Mouse (Mus musculus): Measurements from ENCODE around the gene Pgm2. TPM values are rescaled to one million over a fixed set of nuclear protein-coding genes. Genes with fewer than 3 reads are reported as not detected.
A peak's percentile ranks its signal among the peaks of the same experiment; 100 is the strongest.

Gene Pgm2
- 35.4 and 39.7 TPM in 2 replicates for polyA plus RNA-seq (2015; fragmentation: Nextera tagmentation; extraction: Ambion mirVana)

DNA sequence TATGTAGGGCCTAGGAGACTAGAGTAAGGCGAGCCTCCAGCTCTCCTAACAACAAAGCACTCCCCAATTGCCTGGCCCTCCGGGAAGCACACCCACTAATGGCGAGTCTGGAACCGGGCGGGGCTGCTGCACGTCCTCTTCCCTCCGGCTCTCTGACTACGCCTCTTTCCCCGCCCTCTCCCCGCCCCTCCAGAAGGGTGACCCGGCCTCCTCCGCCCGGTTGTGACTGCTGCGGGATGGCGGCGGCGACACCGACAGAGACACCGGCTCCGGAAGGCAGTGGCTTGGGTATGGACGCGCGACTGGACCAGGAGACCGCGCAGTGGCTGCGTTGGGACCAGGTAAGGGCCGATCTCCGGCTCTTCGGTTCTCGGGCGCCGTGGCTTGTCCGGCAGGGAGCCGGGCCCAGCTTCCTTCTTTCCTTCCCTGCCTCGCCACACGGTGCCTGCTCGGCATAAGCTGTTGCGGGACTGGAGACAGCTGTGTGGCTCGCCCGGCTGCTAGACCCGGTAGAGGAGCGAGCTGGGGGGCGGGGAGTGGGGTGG, at the start of gene Pgm2:
TSS of gene Pgm2 (plus strand) at position 203 of the 545 bp plus-strand sequence.
- under 1% methylated on average over 43 of the region's 43 CpGs for WGBS
- peak within 1 kb of the TSS; percentile 74 for H3K9ac ChIP-seq
- peak within 1 kb of the TSS; percentile 77 for H3K27ac ChIP-seq
- no peaks in the 10 kb centered on the region for H3K36me3 ChIP-seq
- H3K4me1 ChIP-seq (replicated peaks) = peaks cover 13% of the 10 kb centered on the region
- peak; percentile 97 for ATAC-seq
- H3K4me2 ChIP-seq (replicated peaks) = peak within 1 kb of the TSS; percentile 70
- no peaks in the 10 kb centered on the region for H3K9me3 ChIP-seq
- H3K27me3 ChIP-seq (replicated peaks) = no peaks in the 10 kb centered on the region
- peak within 1 kb of the TSS; percentile 74 for H3K4me3 ChIP-seq (replicated peaks)

DNA sequence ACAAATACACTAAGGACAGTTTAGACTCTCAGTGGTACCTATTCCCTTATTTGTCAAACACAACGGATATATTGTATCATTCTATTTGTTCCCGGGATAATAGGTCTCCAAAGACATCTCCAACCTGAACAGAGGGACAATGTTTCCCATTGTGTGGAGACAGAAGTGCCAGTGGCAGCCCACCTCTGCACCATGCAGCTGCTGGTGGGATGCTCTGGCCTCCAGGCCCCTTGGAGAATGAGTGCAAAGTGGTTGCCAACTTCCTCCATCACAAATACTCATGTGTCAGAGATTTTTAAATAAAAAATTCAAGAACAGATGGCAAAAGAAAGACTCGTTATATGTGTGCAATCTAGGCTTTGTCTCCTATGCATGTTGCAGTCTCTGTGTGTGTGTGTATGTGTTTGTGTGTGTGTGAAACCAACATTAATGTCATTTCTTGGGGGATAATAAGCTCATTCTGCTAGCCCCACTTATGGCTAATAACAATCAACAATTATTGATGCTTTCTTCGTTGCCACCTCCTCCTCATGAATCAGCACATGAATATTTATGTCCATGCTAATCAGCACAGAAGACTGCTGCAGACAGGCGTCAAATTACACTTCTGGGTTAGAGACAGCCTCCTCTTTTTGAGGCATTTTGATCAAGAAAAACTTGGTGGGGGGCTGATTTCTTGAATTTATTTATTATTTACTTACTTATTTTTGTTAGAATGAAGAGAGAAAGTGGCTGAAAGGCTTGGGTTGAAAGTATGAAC, 48.9 kb upstream of the Pgm2 start:
- ATAC-seq = no peak
- no peak overlapping the region for H3K27ac ChIP-seq
- no peak overlapping the region for H3K4me2 ChIP-seq (replicated peaks)
- no peaks in the 10 kb centered on the region for H3K27me3 ChIP-seq (replicated peaks)
- no peak overlapping the region for H3K9ac ChIP-seq
- H3K4me1 ChIP-seq (replicated peaks) = no peaks in the 10 kb centered on the region
- WGBS = 64% methylated on average over 5 of the region's 5 CpGs
- H3K36me3 ChIP-seq = no peaks in the 10 kb centered on the region
- no peak overlapping the region for H3K4me3 ChIP-seq (replicated peaks)
- no peaks in the 10 kb centered on the region for H3K9me3 ChIP-seq

DNA sequence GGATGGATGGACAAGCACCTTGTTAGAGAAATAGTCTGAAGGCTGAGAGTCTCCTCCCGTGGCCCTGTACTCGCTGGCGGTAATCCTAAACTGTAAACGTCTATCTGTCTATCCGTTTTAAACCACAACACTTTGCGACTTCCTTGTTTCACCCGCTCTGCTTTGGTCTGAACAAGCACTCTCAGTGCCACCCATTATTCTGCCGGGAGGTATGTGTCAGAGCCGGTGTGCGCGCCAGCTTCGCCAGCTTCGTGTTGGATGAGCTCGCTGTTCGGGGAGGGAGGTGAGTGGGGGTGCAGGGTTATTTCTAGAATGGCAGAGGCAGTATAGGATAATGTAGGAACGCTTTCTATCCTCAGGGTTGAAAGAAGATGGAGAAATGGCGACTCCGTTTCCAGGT, 48.0 kb upstream of the Pgm2 start:
- 84% methylated on average over 18 of the region's 18 CpGs for WGBS
- no peaks in the 10 kb centered on the region for H3K27me3 ChIP-seq (replicated peaks)
- H3K27ac ChIP-seq = no peak overlapping the region
- no peak overlapping the region for H3K4me2 ChIP-seq (replicated peaks)
- H3K4me3 ChIP-seq (replicated peaks) = no peak overlapping the region
- H3K36me3 ChIP-seq = no peaks in the 10 kb centered on the region
- H3K4me1 ChIP-seq (replicated peaks) = no peaks in the 10 kb centered on the region
- ATAC-seq = no peak
- H3K9ac ChIP-seq = no peak overlapping the region
- no peaks in the 10 kb centered on the region for H3K9me3 ChIP-seq

DNA sequence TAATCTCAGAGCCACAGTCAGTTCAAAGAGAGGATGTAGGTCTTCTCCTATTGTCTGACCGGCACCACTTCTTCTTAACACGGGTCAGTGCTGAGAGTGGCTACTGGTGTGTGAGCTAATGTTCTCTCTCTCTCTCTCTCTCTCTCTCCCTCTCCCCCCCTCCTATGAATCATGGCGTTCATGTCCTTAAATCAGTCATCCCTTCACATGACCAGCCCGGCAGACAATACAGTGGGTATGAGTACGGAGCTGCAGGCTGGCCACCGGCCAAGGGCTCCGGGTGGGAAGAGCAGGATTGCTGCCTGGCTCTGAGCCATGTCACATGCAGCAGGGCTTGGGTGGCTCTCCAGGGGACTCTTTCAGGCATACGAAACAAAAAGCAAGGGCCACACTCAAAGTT, 47.2 kb upstream of the Pgm2 start:
- Histone ChIP-seq H3K9me3 (no peaks in the 10 kb centered on the region), H3K4me1 (replicated peaks) (no peaks in the 10 kb centered on the region), H3K4me2 (replicated peaks) (no peak overlapping the region), H3K27ac (no peak overlapping the region), H3K36me3 (no peaks in the 10 kb centered on the region), H3K4me3 (replicated peaks) (no peak overlapping the region), H3K9ac (no peak overlapping the region), H3K27me3 (replicated peaks) (no peaks in the 10 kb centered on the region)
- WGBS = 39% methylated on average over 8 of the region's 8 CpGs
- peak; percentile 62; the same call in 1 of the 2 replicates for ATAC-seq

DNA sequence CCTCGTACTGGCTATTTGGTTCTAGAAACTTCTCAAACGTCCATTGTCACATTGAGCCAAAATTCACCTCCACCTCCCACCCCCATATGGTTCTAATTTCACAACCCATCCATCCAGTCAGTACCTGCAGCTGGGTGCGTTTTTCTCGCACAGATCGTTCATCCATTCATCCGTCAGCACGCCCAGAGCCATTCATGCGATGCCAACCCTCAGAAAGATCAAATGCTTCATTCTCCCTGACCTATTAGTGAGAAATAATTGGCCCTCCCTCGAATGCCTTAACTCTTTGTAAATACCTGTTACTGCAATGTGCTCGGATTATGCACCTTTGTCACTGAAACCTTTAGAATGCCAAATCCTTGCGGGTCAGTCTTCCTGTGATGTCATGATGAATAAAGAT, 45.8 kb upstream of the Pgm2 start:
- Histone ChIP-seq H3K4me1 (replicated peaks) (no peaks in the 10 kb centered on the region), H3K9ac (no peak overlapping the region), H3K4me2 (replicated peaks) (no peak overlapping the region), H3K27me3 (replicated peaks) (no peaks in the 10 kb centered on the region), H3K9me3 (no peaks in the 10 kb centered on the region), H3K36me3 (no peaks in the 10 kb centered on the region), H3K27ac (no peak overlapping the region), H3K4me3 (replicated peaks) (no peak overlapping the region)
- no peak for ATAC-seq
- WGBS = 80% methylated on average over 11 of the region's 11 CpGs

DNA sequence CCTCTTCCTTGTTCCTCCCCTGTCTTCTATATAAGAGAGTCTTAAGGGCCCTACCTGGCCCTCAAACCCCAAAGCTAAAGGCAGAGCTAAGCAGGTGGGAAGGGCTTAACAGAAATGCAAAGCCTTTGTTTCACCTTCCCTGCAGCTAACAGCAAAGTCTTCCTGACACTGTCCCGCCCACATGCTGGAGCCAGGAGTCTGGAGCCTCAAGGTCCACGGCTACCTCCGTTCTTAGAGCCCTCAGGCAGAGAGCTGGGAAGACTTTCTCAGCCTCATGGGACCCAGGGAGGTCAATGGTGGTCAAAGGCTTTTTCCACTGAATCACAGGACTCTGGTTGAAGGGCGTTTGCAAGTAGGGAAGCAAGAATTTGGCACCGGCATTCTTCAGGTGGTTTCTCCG, 44.8 kb upstream of the Pgm2 start:
- no peaks in the 10 kb centered on the region for H3K27me3 ChIP-seq (replicated peaks)
- WGBS = 56% methylated on average over 6 of the region's 6 CpGs
- no peak overlapping the region for H3K4me2 ChIP-seq (replicated peaks)
- H3K27ac ChIP-seq = no peak overlapping the region
- no peaks in the 10 kb centered on the region for H3K4me1 ChIP-seq (replicated peaks)
- H3K9me3 ChIP-seq = no peaks in the 10 kb centered on the region
- no peak overlapping the region for H3K4me3 ChIP-seq (replicated peaks)
- no peaks in the 10 kb centered on the region for H3K36me3 ChIP-seq
- no peak overlapping the region for H3K9ac ChIP-seq
- ATAC-seq = 0 out of 2 replicates have a peak, but pooled peaks have one; percentile 15

DNA sequence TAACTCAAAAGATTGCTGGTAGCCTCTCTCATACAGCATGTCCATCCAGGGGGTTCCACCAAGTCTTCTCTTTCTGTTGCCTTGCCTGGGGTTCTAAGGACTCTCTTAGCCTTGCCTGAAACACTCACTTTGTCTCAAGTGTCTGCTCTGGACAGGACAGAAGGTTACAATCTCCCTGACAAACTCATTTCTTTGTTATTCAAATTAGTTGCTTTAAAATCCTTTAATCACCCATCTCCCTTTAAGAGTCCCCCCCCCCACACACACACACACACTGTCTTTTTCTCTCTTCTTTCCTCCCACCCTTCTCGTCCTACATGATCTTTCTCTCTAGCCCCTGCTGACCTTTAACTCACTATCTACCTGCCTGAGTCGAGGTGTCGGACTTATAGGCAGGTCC, 44.1 kb upstream of the Pgm2 start:
- no peak for ATAC-seq
- no peaks in the 10 kb centered on the region for H3K4me1 ChIP-seq (replicated peaks)
- no peak overlapping the region for H3K4me3 ChIP-seq (replicated peaks)
- no peak overlapping the region for H3K4me2 ChIP-seq (replicated peaks)
- no peaks in the 10 kb centered on the region for H3K9me3 ChIP-seq
- no peak overlapping the region for H3K9ac ChIP-seq
- H3K27ac ChIP-seq = no peak overlapping the region
- 67% methylated on average over 3 of the region's 3 CpGs for WGBS
- no peaks in the 10 kb centered on the region for H3K36me3 ChIP-seq
- no peaks in the 10 kb centered on the region for H3K27me3 ChIP-seq (replicated peaks)

DNA sequence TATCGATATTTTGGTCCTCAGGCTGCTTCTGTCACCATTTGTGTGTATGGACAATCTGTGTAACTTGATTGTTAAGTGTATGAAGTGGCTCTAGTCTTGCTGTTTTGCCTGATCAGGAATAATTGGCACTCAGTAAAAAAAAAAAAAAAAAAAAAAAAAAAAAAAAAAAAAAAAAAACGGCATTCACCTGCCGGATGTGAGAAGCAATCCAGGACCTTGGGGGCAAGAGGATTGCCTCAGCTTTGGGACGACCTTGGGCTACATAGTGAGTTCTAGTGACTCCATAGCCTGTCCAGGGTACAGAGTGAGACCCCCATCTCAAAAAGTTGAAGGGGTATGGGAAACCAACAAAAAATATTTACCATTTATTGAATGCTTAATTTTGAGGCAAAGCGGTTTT, 43.5 kb upstream of the Pgm2 start:
- H3K9me3 ChIP-seq = no peaks in the 10 kb centered on the region

DNA sequence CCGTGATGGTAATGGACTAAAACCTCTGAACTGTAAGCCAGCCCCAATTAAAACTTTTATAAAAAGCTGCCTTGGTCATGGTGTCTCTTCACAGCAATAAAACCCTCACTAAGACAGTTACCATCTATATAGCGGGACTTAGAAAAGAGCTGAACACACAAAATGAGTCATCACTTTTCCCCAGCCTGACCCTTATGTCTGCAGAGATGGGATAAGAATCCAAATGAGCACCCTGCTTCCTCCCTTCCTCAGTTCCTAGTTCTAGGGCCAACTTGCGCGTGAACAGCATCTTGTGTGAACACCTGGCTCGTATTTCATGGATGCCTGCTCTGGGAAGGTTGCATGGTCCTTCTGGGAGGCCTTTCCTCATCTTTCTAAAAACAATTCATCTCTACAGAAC, 39.7 kb upstream of the Pgm2 start:
- 91% methylated on average over 5 of the region's 5 CpGs for WGBS
- Histone ChIP-seq H3K9ac (no peak overlapping the region), H3K27ac (no peak overlapping the region), H3K27me3 (replicated peaks) (no peaks in the 10 kb centered on the region), H3K36me3 (no peaks in the 10 kb centered on the region), H3K4me3 (replicated peaks) (no peak overlapping the region), H3K4me1 (replicated peaks) (no peaks in the 10 kb centered on the region), H3K9me3 (no peaks in the 10 kb centered on the region), H3K4me2 (replicated peaks) (no peak overlapping the region)
- no peak for ATAC-seq

More for the DNA sequence above, 43.5 kb upstream of the Pgm2 start:
- Histone ChIP-seq H3K4me3 (replicated peaks) (no peak overlapping the region), H3K9ac (no peak overlapping the region), H3K36me3 (no peaks in the 10 kb centered on the region), H3K4me1 (replicated peaks) (no peaks in the 10 kb centered on the region), H3K27ac (no peak overlapping the region), H3K27me3 (replicated peaks) (no peaks in the 10 kb centered on the region), H3K4me2 (replicated peaks) (no peak overlapping the region)
- WGBS = 80% methylated on average over 5 of the region's 5 CpGs
- ATAC-seq = no peak

DNA sequence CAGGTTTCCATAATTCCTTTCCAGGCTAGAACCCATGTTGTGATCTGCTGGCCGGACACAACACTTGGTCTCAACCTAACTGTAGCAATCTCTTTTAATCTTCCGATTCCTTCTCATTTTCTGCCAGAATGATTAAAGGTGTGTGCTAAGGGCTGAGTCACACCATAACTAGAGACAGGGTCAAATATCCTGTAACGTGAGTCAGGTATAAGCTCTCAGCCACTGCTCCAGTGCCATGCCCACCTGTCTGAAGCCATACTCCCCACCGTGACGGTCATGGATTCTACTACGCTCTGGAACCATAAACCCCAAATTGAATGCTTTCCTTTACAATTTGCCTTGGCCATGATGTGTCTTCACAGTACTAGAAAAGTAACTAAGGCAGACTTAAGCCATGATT, 36.5 kb upstream of the Pgm2 start:
- no peak for ATAC-seq
- Histone ChIP-seq H3K4me2 (replicated peaks) (no peak overlapping the region), H3K36me3 (no peaks in the 10 kb centered on the region), H3K9me3 (no peaks in the 10 kb centered on the region), H3K4me3 (replicated peaks) (no peak overlapping the region), H3K4me1 (replicated peaks) (no peaks in the 10 kb centered on the region), H3K9ac (no peak overlapping the region), H3K27ac (no peak overlapping the region), H3K27me3 (replicated peaks) (no peaks in the 10 kb centered on the region)
- WGBS = 96% methylated on average over 6 of the region's 6 CpGs

DNA sequence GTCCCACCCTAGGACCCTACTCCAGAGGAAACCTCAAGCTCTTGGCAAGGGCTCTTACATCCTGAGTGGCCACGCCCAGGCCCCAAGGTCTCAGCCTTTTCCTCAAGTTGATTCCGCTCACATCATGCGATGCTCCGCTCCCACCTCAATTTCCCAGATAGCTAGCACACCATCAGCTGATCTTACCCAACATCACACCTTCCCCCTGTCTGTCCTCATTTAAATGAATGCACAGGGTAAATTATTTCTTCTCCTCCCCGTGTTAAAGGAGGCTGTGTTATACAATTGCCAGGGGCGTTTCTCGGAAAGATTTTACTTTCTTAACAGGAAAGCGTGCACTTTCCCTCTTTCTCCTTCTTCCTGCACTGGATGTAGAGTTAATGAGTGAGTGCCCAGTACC, 31.9 kb upstream of the Pgm2 start:
- Histone ChIP-seq H3K9me3 (no peaks in the 10 kb centered on the region), H3K27me3 (replicated peaks) (no peaks in the 10 kb centered on the region), H3K9ac (no peak overlapping the region), H3K27ac (no peak overlapping the region), H3K4me1 (replicated peaks) (no peaks in the 10 kb centered on the region), H3K4me3 (replicated peaks) (no peak overlapping the region), H3K4me2 (replicated peaks) (no peak overlapping the region), H3K36me3 (no peaks in the 10 kb centered on the region)
- WGBS = 90% methylated on average over 8 of the region's 8 CpGs
- no peak for ATAC-seq

DNA sequence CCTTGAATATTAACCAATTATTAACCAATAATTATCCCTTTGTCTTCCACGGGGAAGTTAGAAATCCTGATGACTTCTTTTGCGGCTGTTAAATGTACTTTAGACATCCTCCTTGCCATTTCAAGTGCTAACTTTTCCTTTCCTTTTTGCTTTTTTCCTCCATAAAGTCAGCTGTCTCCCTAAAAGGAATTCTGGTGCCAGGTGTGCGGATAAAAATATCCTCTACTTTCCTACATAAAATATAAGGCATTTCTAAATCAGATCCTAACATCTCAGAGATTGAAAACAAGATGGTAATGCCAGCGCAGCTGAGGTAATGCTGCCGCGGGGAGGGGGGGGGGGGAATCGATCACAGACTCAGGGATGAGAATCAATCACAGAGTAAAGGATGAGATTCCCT, 31.1 kb upstream of the Pgm2 start:
- no peaks in the 10 kb centered on the region for H3K27me3 ChIP-seq (replicated peaks)
- no peaks in the 10 kb centered on the region for H3K36me3 ChIP-seq
- 86% methylated on average over 7 of the region's 7 CpGs for WGBS
- no peak overlapping the region for H3K9ac ChIP-seq
- H3K4me1 ChIP-seq (replicated peaks) = no peaks in the 10 kb centered on the region
- no peak overlapping the region for H3K4me3 ChIP-seq (replicated peaks)
- no peak overlapping the region for H3K4me2 ChIP-seq (replicated peaks)
- H3K27ac ChIP-seq = no peak overlapping the region
- H3K9me3 ChIP-seq = no peaks in the 10 kb centered on the region
- no peak for ATAC-seq

Measured in intestine, embryonic 15.5 days (tissue).